Mouse (Mus musculus): Measurements from ENCODE around the gene Bloc1s4. TPM values are rescaled to one million over a fixed set of nuclear protein-coding genes. Genes with fewer than 3 reads are reported as not detected.

Bloc1s4 gene
- polyA plus RNA-seq, 1 experiment: 18.7 TPM

DNA sequence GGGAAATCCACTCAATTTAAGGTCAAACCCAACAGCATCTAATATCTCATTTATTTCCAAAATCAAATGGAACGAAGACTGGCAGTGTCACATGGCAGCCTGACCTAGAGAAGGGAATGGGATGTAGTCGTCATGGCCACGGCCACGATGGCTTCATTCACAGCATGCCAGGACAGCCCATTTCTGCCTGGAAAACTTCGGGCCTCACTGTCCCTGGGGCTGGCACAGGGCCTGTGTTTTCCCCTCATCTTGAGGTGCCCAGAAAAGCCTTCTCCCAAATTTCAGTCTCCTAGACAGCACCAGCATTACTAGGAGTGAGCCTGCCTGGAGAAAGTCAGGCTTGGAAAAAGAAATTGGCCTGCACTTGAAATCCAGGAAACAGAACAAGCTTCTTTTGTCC, 43.1 kb downstream of the Bloc1s4 start:
- Histone ChIP-seq H3K36me3 (ENCODE audit: control insufficient read depth, insufficient read depth) (no peaks in the 10 kb centered on the region), H3K27me3 (ENCODE audit: control insufficient read depth, insufficient read depth, insufficient read length) (no peaks in the 10 kb centered on the region), H3ac (ENCODE audit: control insufficient read depth, insufficient read length, low read depth) (no peak overlapping the region), H3K4me3 (ENCODE audit: insufficient read depth, poor library complexity, severe bottlenecking) (no peak overlapping the region), H3K79me2 (ENCODE audit: control insufficient read depth, insufficient read depth) (no peaks in the 10 kb centered on the region), H3K79me3 (ENCODE audit: low read depth) (no peaks in the 10 kb centered on the region)
- TF ChIP-seq CEBPB (IDR thresholded peaks at IDR 0.05; ENCODE audit: low read depth): no peak

DNA sequence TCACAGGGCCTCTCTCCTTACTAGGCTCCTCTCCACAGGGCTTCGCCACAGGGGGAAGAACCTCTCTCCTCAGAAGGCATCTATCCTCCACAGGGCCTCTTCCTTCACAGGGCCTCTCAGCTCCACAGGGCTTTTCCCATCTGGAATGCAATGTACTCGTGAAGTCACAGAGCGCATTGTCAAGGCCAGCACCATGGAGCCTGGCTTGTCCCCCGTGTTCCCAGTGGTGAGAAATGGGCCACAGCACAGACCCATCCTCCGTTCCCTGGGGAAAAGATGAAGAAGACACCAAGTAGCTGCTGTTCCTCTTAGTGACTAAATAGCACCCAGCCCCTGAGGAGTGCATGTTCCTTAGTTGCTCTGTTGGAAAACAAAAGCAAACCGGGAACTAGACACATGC, 43.8 kb downstream of the Bloc1s4 start:
- H3K79me3 ChIP-seq (ENCODE audit: low read depth): no peaks in the 10 kb centered on the region

GRCm38 (mm10) chr5:36700939-36701620, 47.4 kb downstream of the Bloc1s4 start:
- no peaks in the 10 kb centered on the region for H3K79me3 ChIP-seq (ENCODE audit: low read depth)
- no peaks in the 10 kb centered on the region for H3K27me3 ChIP-seq (ENCODE audit: control insufficient read depth, insufficient read depth, insufficient read length)
- no peak overlapping the region for H3ac ChIP-seq (ENCODE audit: control insufficient read depth, insufficient read length, low read depth)
- H3K4me3 ChIP-seq (ENCODE audit: insufficient read depth, poor library complexity, severe bottlenecking): no peak overlapping the region
- H3K79me2 ChIP-seq (ENCODE audit: control insufficient read depth, insufficient read depth): no peaks in the 10 kb centered on the region
- no peak for TF ChIP-seq MYOG (IDR thresholded peaks at IDR 0.05; ENCODE audit: control insufficient read depth, extremely low read depth, insufficient read length)
- TF ChIP-seq USF1 (IDR thresholded peaks at IDR 0.05; ENCODE audit: low read depth): no peak
- TF ChIP-seq MAX (IDR thresholded peaks at IDR 0.05): no peak
- no peaks in the 10 kb centered on the region for H3K36me3 ChIP-seq (ENCODE audit: control insufficient read depth, insufficient read depth)

More for the DNA sequence above, 43.8 kb downstream of the Bloc1s4 start:
- TF ChIP-seq CTCF (IDR thresholded peaks at IDR 0.05; ENCODE audit: control insufficient read depth, insufficient read depth, insufficient read length) (no peak), MYOD1 (IDR thresholded peaks at IDR 0.05; ENCODE audit: control insufficient read depth, insufficient read length, low read depth) (no peak), MAX (IDR thresholded peaks at IDR 0.05) (no peak), USF1 (IDR thresholded peaks at IDR 0.05; ENCODE audit: low read depth) (no peak)
- Histone ChIP-seq H3ac (ENCODE audit: control insufficient read depth, insufficient read length, low read depth) (no peak overlapping the region), H3K36me3 (ENCODE audit: control insufficient read depth, insufficient read depth) (no peaks in the 10 kb centered on the region), H3K4me3 (ENCODE audit: insufficient read depth, poor library complexity, severe bottlenecking) (no peak overlapping the region), H3K27me3 (ENCODE audit: control insufficient read depth, insufficient read depth, insufficient read length) (no peaks in the 10 kb centered on the region), H3K79me2 (ENCODE audit: control insufficient read depth, insufficient read depth) (no peaks in the 10 kb centered on the region)

- TF ChIP-seq MYOD1 (IDR thresholded peaks at IDR 0.05; ENCODE audit: control insufficient read depth, insufficient read length, low read depth) (no peak), MYOG (IDR thresholded peaks at IDR 0.05; ENCODE audit: control insufficient read depth, extremely low read depth, insufficient read length) (no peak), MAX (IDR thresholded peaks at IDR 0.05) (no peak), FOSL1 (IDR thresholded peaks at IDR 0.05; ENCODE audit: insufficient read depth, low read length, poor library complexity, severe bottlenecking) (no peak), USF1 (IDR thresholded peaks at IDR 0.05; ENCODE audit: low read depth) (no peak), CEBPB (IDR thresholded peaks at IDR 0.05; ENCODE audit: low read depth) (no peak), CTCF (IDR thresholded peaks at IDR 0.05; ENCODE audit: control insufficient read depth, insufficient read depth, insufficient read length) (no peak)
- no peaks in the 10 kb centered on the region for H3K36me3 ChIP-seq (ENCODE audit: control insufficient read depth, insufficient read depth)
- H3K27me3 ChIP-seq (ENCODE audit: control insufficient read depth, insufficient read depth, insufficient read length): no peaks in the 10 kb centered on the region
- no peak overlapping the region for H3K4me3 ChIP-seq (ENCODE audit: insufficient read depth, poor library complexity, severe bottlenecking)
- peaks cover 16% of the 10 kb centered on the region for H3K79me3 ChIP-seq (ENCODE audit: low read depth)
- H3ac ChIP-seq (ENCODE audit: control insufficient read depth, insufficient read length, low read depth): no peak overlapping the region
- H3K79me2 ChIP-seq (ENCODE audit: control insufficient read depth, insufficient read depth): peaks cover 18% of the 10 kb centered on the region
Observed at GRCm38 (mm10) chr5:36698689-36699088, 49.8 kb downstream of the Bloc1s4 start.

DNA sequence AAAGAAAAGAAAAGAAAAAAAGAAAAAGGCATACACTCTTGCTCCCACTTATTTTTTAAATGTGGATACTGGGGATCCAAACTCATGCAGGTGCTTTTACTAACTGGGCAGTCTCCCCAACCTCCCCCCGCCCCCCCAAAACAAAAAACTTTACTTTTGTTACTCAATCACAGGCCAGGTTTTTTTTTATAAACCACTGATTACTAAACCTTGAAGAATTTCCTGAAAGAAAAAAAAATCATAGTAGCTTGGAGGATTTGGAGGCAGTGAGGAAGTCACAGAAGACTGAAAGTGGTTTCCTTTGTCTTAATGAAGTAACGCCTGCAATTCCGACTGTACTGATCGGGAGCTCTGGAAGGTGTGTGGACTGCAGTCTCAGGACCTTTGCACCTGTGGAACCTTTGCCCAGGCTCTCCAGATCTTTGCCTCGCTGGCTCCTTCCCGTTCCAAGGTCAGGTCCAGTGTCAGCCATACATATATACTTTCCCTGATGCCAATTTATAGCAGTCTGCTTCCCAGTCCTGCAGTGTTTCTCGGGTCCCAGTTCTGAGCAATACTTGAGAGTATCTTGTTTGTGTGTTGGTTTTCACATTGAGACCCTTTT, 50.3 kb downstream of the Bloc1s4 start:
- no peaks in the 10 kb centered on the region for H3K27me3 ChIP-seq (ENCODE audit: control insufficient read depth, insufficient read depth, insufficient read length)
- TF ChIP-seq MYOD1 (IDR thresholded peaks at IDR 0.05; ENCODE audit: control insufficient read depth, insufficient read length, low read depth) (no peak), CEBPB (IDR thresholded peaks at IDR 0.05; ENCODE audit: low read depth) (peak; percentile 55)
- no peak overlapping the region for H3ac ChIP-seq (ENCODE audit: control insufficient read depth, insufficient read length, low read depth)
- H3K79me2 ChIP-seq (ENCODE audit: control insufficient read depth, insufficient read depth): peaks cover 23% of the 10 kb centered on the region
- H3K79me3 ChIP-seq (ENCODE audit: low read depth): peaks cover 21% of the 10 kb centered on the region
- H3K4me3 ChIP-seq (ENCODE audit: insufficient read depth, poor library complexity, severe bottlenecking): no peak overlapping the region
- H3K36me3 ChIP-seq (ENCODE audit: control insufficient read depth, insufficient read depth): no peaks in the 10 kb centered on the region

Other genes with a start within 250 kb of the Bloc1s4 start
- 10.7 TPM for gene Tbc1d14, start 155.4 kb downstream of the Bloc1s4 start, polyA plus RNA-seq (2012; fragmentation: generic; extraction: Trizol)
- gene D5Ertd579e, start 52.6 kb downstream of the Bloc1s4 start, polyA plus RNA-seq (2012; fragmentation: generic; extraction: Trizol): 8.6 TPM
- 347 TPM for gene Mrfap1, start 48.1 kb upstream of the Bloc1s4 start, polyA plus RNA-seq (2012; fragmentation: generic; extraction: Trizol)
- 4.5 TPM for gene Man2b2, start 82.0 kb upstream of the Bloc1s4 start, polyA plus RNA-seq (2012; fragmentation: generic; extraction: Trizol)
- gene Ppp2r2c, start 119.9 kb upstream of the Bloc1s4 start, polyA plus RNA-seq (2012; fragmentation: generic; extraction: Trizol): not detected
- gene Wfs1, start 240.6 kb upstream of the Bloc1s4 start, polyA plus RNA-seq (2012; fragmentation: generic; extraction: Trizol): 16.2 TPM